Mouse (Mus musculus) bone marrow, adult 2 months (tissue): Measurements from ENCODE around the gene Dpp10.

Experiments used
- CTCF ChIP-seq: fragments of 200-500 bp; IDR thresholded peaks from 2 replicates; pipeline ENCODE4 v1.5.1; 2011; ENCODE audit warnings: low read length, control low read depth; ENCODE audit not compliant: control insufficient read depth, insufficient read depth
- POLR2A ChIP-seq: fragments of 200-500 bp; IDR thresholded peaks from 2 replicates; pipeline ENCODE4 v1.6.1; 2011; ENCODE audit warnings: low read depth, mild to moderate bottlenecking, control low read depth, low read length, borderline replicate concordance; ENCODE audit not compliant: control insufficient read depth

- TF ChIP-seq CTCF (no peak), POLR2A (no peak)
Observed at GRCm38 (mm10) chr1:124048544-124048943, 3.2 kb upstream of the Dpp10 start.
